Mouse (Mus musculus) intestine, embryonic 16.5 days (tissue): ENCODE results near the gene Atp2a2. TPM values are rescaled to one million over a fixed set of nuclear protein-coding genes. Genes with fewer than 3 reads are reported as not detected.

Source experiments
- ATAC-seq: fragments of 200-750 bp; cut with Nextera tagmentation; 2 replicates; pipeline ENCODE4 v1.8.0; 2017; ENCODE audit warnings: moderate TSS enrichment, moderate library complexity
- H3K27ac ChIP-seq: fragments of 300-500 bp; sonication (generic); 2 replicates; pipeline ENCODE4 v1.5.1; 2014; ENCODE audit warnings: mild to moderate bottlenecking, low read length
- H3K27me3 ChIP-seq: fragments of 300-500 bp; sonication (generic); replicated peaks from 2 replicates; pipeline ENCODE4 v1.6.1; 2014; ENCODE audit warnings: low read length, control low read depth, mixed read lengths; ENCODE audit not compliant: control insufficient read depth, insufficient read depth
- H3K36me3 ChIP-seq: fragments of 300-500 bp; sonication (generic); 2 replicates; pipeline ENCODE4 v1.6.1; 2014; ENCODE audit warnings: low read length, control low read depth; ENCODE audit not compliant: control insufficient read depth, insufficient read depth
- H3K4me1 ChIP-seq: fragments of 300-500 bp; sonication (generic); 2 replicates; pipeline ENCODE4 v1.6.1; 2014; ENCODE audit warnings: low read length, control low read depth, mixed read lengths; ENCODE audit not compliant: control insufficient read depth, insufficient read depth
- H3K4me2 ChIP-seq: fragments of 300-500 bp; sonication (generic); 2 replicates; pipeline ENCODE4 v1.6.1; 2014; ENCODE audit warnings: low read depth, low read length, control low read depth
- H3K4me3 ChIP-seq: fragments of 300-500 bp; sonication (generic); 2 replicates; pipeline ENCODE4 v1.5.1; 2014; ENCODE audit warnings: mild to moderate bottlenecking, low read length
- H3K9ac ChIP-seq: fragments of 300-500 bp; sonication (generic); 2 replicates; pipeline ENCODE4 v1.6.1; 2014; ENCODE audit warnings: low read depth, low read length
- H3K9me3 ChIP-seq: fragments of 300-500 bp; sonication (generic); 2 replicates; pipeline ENCODE4 v1.6.1; 2016; ENCODE audit warnings: low read length, control low read depth; ENCODE audit not compliant: control insufficient read depth
- WGBS: fragments of 180-500 bp; shearing (Covaris S2); extraction: QIAGEN DNeasy Blood & Tissue Kit; methylation state at CpG from one replicate; pipeline ENCODE4 v1.1.7; 2014; 5-methylcytosine and 5-hydroxymethylcytosine counted together
- polyA plus RNA-seq: library from polyadenylated mRNA; unstranded; fragments of >200 nt; fragmentation: Nextera tagmentation; extraction: Ambion mirVana; gene quantifications from 2 replicates; pipeline ENCODE4 v1.2.1, GENCODE M21; 2015

The Atp2a2 gene
- polyA plus RNA-seq, 1 experiment from 2014 or later = 20.4 TPM

- Histone ChIP-seq H3K4me2 (no peak overlapping the region), H3K4me3 (no peak overlapping the region), H3K36me3 (peaks cover 22% of the 10 kb centered on the region), H3K27me3 (no peaks in the 10 kb centered on the region), H3K9me3 (no peaks in the 10 kb centered on the region), H3K27ac (no peak overlapping the region), H3K9ac (no peak overlapping the region), H3K4me1 (no peaks in the 10 kb centered on the region)
- no peak for ATAC-seq
- 66% methylated on average over 6 of the region's 6 CpGs for WGBS
Observed at GRCm38 (mm10) chr5:122453188-122453587, 48.8 kb downstream of the Atp2a2 start.

- Histone ChIP-seq H3K9ac (no peak overlapping the region), H3K4me1 (no peaks in the 10 kb centered on the region)
Observed at GRCm38 (mm10) chr5:122452194-122452593, 49.8 kb downstream of the Atp2a2 start.

GRCm38 (mm10) chr5:122451324-122451723 is 50.7 kb downstream of the Atp2a2 start:
- no peaks in the 10 kb centered on the region for H3K27me3 ChIP-seq
- peaks cover 15% of the 10 kb centered on the region for H3K36me3 ChIP-seq
- H3K9ac ChIP-seq = no peak overlapping the region
- H3K4me1 ChIP-seq = no peaks in the 10 kb centered on the region
- H3K4me2 ChIP-seq = no peak overlapping the region
- no peaks in the 10 kb centered on the region for H3K9me3 ChIP-seq
- 79% methylated on average over 5 of the region's 5 CpGs for WGBS
- H3K4me3 ChIP-seq = no peak overlapping the region
- no peak overlapping the region for H3K27ac ChIP-seq
- ATAC-seq = no peak

More at GRCm38 (mm10) chr5:122452194-122452593, 49.8 kb downstream of the Atp2a2 start:
- WGBS = 74% methylated on average over 7 of the region's 7 CpGs
- ATAC-seq = no peak
- Histone ChIP-seq H3K9me3 (no peaks in the 10 kb centered on the region), H3K36me3 (peaks cover 15% of the 10 kb centered on the region), H3K27me3 (no peaks in the 10 kb centered on the region), H3K27ac (no peak overlapping the region), H3K4me2 (no peak overlapping the region), H3K4me3 (no peak overlapping the region)

GRCm38 (mm10) chr5:122450913-122451317 is 51.1 kb downstream of the Atp2a2 start:
- peaks cover 15% of the 10 kb centered on the region for H3K36me3 ChIP-seq
- no peak overlapping the region for H3K27ac ChIP-seq
- H3K9ac ChIP-seq = no peak overlapping the region
- ATAC-seq = no peak
- H3K27me3 ChIP-seq = no peaks in the 10 kb centered on the region
- H3K4me3 ChIP-seq = no peak overlapping the region
- no peaks in the 10 kb centered on the region for H3K9me3 ChIP-seq
- 55% methylated on average over 5 of the region's 5 CpGs for WGBS
- no peaks in the 10 kb centered on the region for H3K4me1 ChIP-seq
- no peak overlapping the region for H3K4me2 ChIP-seq

GRCm38 (mm10) chr5:122449946-122450345 is 52.1 kb downstream of the Atp2a2 start:
- no peak for ATAC-seq
- H3K27me3 ChIP-seq = no peaks in the 10 kb centered on the region
- 69% methylated on average over 7 of the region's 7 CpGs for WGBS
- no peak overlapping the region for H3K27ac ChIP-seq
- no peak overlapping the region for H3K9ac ChIP-seq
- H3K4me1 ChIP-seq = no peaks in the 10 kb centered on the region
- no peak overlapping the region for H3K4me3 ChIP-seq
- H3K9me3 ChIP-seq = no peaks in the 10 kb centered on the region
- H3K36me3 ChIP-seq = peaks cover 11% of the 10 kb centered on the region
- H3K4me2 ChIP-seq = no peak overlapping the region

- no peak overlapping the region for H3K4me2 ChIP-seq
- no peak overlapping the region for H3K27ac ChIP-seq
- no peaks in the 10 kb centered on the region for H3K4me1 ChIP-seq
- no peak overlapping the region for H3K9ac ChIP-seq
- H3K9me3 ChIP-seq = no peaks in the 10 kb centered on the region
- no peak for ATAC-seq
- 83% methylated on average over 5 of the region's 5 CpGs for WGBS
- H3K4me3 ChIP-seq = no peak overlapping the region
- no peaks in the 10 kb centered on the region for H3K27me3 ChIP-seq
- peaks cover 8% of the 10 kb centered on the region; the same call in 1 of the 2 replicates for H3K36me3 ChIP-seq
Observed at GRCm38 (mm10) chr5:122448869-122449268, 53.2 kb downstream of the Atp2a2 start.

GRCm38 (mm10) chr5:122447857-122448256 is 54.2 kb downstream of the Atp2a2 start:
- Histone ChIP-seq H3K9me3 (no peaks in the 10 kb centered on the region), H3K27me3 (no peaks in the 10 kb centered on the region), H3K27ac (no peak overlapping the region; the same call in 1 of the 2 replicates), H3K4me2 (no peak overlapping the region), H3K4me3 (no peak overlapping the region), H3K4me1 (no peaks in the 10 kb centered on the region), H3K36me3 (peaks cover 10% of the 10 kb centered on the region), H3K9ac (no peak overlapping the region)
- WGBS = 82% methylated on average over 8 of the region's 8 CpGs
- ATAC-seq = no peak

GRCm38 (mm10) chr5:122445051-122445610 is 56.9 kb downstream of the Atp2a2 start:
- H3K9ac ChIP-seq = no peak overlapping the region
- no peaks in the 10 kb centered on the region for H3K27me3 ChIP-seq
- H3K4me2 ChIP-seq = no peak overlapping the region
- no peaks in the 10 kb centered on the region for H3K4me1 ChIP-seq
- no peak overlapping the region for H3K27ac ChIP-seq
- H3K4me3 ChIP-seq = no peak overlapping the region
- peaks cover 22% of the 10 kb centered on the region for H3K36me3 ChIP-seq
- WGBS = 91% methylated on average over 11 of the region's 11 CpGs
- H3K9me3 ChIP-seq = no peaks in the 10 kb centered on the region
- no peak for ATAC-seq

GRCm38 (mm10) chr5:122444492-122444891 is 57.5 kb downstream of the Atp2a2 start:
- no peaks in the 10 kb centered on the region for H3K4me1 ChIP-seq
- peaks cover 22% of the 10 kb centered on the region for H3K36me3 ChIP-seq
- WGBS = 90% methylated on average over 10 of the region's 10 CpGs
- H3K27ac ChIP-seq = no peak overlapping the region
- ATAC-seq = no peak
- H3K4me3 ChIP-seq = no peak overlapping the region
- no peak overlapping the region for H3K4me2 ChIP-seq
- no peak overlapping the region for H3K9ac ChIP-seq
- H3K9me3 ChIP-seq = no peaks in the 10 kb centered on the region
- no peaks in the 10 kb centered on the region for H3K27me3 ChIP-seq

- no peak overlapping the region for H3K4me3 ChIP-seq
- no peak for ATAC-seq
- peaks cover 50% of the 10 kb centered on the region for H3K36me3 ChIP-seq
- 93% methylated on average over 12 of the region's 12 CpGs for WGBS
- H3K4me1 ChIP-seq = no peaks in the 10 kb centered on the region
- no peak overlapping the region for H3K27ac ChIP-seq
- H3K9me3 ChIP-seq = no peaks in the 10 kb centered on the region
- no peak overlapping the region for H3K9ac ChIP-seq
- H3K4me2 ChIP-seq = no peak overlapping the region
- no peaks in the 10 kb centered on the region for H3K27me3 ChIP-seq
Observed at GRCm38 (mm10) chr5:122440095-122440630, 61.9 kb downstream of the Atp2a2 start.
